Mouse (Mus musculus): ENCODE measurements around the gene Dusp27.

Gene Dusp27

DNA sequence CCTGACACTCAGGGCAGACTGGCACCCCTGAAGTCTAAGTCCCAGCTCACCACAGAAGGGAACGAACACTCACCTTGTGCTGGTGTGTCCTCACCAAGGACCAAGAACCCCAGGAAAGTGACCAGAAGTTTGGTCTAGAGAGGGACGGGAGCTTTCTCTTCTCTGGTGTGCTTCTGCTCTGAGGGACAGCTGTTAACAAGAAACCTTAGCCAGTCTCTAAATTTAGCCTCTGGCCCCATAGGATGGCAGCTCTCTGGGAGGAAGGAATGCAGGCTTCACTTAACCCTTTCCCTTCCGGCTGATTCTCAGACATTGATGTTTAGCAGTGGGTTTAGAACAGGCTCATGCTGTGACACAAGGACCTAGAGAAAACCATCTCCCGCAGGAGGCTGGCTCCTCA, at the start of gene Dusp27:
Dusp27 (minus strand) TSS at position 204 of the 400 bp plus-strand sequence.
- no peak for DNase-seq (ENCODE audit: low spot score in 2 of 2)

DNA sequence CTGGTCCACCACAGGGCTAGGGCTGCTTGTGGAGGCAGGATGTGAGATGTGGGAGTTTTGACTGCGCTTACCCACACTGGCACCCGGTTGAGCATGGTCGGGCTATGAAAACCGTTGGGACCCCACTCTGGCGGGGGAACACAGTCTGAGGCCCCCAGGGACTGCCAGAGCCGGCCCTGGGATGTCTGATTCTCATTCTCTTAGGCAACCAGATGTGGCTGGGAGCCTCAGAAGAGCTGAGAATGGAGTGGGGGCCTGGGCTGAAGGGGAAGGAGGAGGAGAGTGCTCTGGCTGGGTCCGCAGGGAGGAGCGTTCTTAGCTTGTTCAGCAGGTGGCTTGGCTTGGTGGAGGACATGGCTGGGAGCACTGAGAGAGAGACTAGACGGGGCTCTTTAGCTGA, 45.9 kb upstream of the Dusp27 start:
- no peak for DNase-seq (ENCODE audit: low spot score in 2 of 2)

DNA sequence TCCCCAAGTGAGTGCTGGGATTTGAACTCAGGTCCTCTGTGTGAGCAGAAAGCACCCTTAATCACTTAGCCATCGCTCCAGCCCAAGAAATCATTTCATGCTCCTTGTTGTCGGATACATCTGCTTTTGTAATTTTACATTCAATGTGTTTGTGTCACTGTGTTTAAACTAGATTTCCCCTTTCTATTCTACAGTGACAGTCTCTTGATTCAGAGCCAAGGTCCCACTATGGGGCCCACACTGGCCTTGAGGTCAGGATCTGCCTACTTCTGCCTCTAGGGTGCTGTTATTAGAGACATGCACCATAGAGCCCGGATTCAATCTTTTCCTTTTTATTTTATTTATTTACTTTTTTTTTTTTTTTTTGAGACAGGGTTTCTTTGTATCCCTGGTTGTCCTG, 45.3 kb upstream of the Dusp27 start:
- no peak for DNase-seq (ENCODE audit: low spot score in 2 of 2)

DNA sequence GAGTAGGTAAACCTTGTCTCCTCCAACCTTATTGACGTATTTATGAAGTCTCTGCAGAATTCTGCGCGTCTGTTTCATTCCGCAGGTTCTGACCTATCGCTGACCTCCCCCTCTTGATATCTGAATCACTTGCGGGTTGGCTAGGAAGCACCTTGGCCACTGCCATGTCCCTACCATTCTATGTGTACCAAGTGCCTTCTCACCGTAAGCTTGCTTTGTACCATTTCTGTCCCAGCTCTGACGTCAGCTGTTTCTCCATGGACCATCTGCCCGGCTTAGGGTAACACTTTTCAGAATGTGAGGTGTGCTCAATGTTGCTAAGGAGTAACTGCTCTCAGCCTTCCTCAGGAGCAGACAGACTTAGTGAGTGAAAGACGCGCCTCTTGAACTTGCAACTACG, 43.1 kb upstream of the Dusp27 start:
- DNase-seq (ENCODE audit: low spot score in 2 of 2), result no peak

DNA sequence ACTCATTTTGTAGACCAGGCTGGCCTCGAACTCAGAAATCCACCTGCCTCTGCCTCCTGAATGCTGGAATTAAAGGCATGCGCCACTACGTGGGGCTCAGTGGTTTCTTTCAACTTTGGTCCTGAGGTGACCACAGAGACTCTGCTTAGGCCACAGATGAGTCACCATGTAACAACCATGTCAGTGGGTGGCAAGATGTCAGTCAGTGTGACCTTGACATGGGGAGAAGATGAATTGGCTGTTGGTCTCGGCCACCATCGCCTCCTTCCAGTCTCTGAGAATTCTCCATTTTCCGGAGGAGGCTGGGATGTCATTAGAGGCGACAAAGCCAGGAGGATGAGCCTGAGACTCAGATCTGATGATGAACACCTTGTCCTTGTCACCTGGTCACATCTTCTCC, 42.0 kb upstream of the Dusp27 start:
- no peak for DNase-seq (ENCODE audit: low spot score in 2 of 2)

DNA sequence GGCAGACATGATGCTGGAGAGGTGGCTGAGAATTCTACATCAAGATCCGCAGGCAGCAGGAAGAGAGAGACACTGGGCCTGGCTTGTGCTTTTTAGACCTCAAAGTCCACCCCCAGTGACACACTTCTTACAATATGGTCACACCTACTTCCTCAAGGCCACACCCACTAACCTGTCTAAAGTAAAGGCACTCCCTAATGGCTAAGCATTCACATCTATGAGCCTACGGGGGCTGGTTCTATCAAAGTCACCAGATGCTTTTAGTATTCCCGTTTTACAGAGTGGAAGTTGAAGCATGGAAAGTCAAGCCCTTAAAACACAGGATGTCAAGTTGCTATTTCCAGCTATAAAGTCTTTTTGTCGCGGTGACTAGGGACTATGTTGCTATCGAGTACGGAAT, 40.3 kb upstream of the Dusp27 start:
- DNase-seq (ENCODE audit: low spot score in 2 of 2), result no peak

DNA sequence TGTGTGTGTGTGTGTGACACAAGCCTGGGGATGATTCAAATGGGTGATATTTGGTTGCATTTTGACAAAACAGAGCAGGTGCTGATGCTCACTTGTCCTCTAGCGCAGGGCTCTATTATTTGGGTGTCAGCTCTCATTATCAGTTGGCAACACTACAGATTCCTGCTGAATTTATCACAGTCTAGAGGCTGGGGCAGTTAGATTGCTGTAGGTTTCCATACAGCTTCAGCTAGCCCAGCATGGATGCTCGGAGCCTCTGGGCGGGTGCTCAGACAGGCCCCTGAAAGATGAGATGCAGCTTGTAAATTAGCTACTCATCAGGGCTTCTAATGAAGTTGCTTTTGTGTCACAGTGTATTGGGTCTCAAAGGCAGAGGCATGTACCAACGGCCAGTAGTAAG, 39.7 kb upstream of the Dusp27 start:
- no peak for DNase-seq (ENCODE audit: low spot score in 2 of 2)

DNA sequence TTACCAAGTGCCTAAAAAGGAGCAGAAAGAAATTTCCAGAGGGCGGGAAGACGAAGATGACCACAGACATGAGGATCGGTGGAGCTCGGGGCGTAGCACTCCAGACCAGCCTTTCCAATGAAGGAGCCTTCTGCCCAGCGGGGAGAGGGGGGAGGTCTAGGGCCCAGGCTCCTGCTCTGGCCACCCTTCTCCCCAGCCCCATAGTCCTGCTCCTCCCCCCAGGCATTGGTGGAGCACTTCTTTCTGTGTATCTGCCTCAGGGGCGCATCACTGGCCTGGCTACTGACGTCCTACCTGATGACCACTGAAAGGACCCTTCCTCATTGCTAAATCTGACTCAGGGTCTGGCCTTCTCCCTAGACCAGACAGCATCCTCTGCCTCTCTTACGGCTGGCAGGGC, 37.4 kb upstream of the Dusp27 start:
- no peak for DNase-seq (ENCODE audit: low spot score in 2 of 2)

DNA sequence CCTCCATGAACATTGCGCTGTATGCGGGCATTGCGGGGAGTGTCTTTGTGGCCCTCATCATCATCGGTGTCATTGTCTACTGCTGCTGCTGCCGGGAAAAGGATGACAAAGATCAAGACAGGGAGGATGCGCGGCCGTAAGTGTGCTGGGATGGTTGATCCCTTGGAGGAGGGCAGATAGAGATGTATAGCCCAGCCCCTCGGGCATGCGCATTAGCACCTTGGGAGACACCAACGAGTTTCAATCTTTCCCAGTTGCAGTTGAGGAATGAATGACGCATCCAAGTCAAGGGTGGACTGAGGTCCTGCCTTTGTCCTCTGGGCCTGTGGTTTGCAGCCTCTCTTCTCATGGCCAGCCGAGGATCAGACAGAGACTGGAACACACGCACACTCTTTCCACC, 36.9 kb upstream of the Dusp27 start:
- no peak for DNase-seq (ENCODE audit: low spot score in 2 of 2)

DNA sequence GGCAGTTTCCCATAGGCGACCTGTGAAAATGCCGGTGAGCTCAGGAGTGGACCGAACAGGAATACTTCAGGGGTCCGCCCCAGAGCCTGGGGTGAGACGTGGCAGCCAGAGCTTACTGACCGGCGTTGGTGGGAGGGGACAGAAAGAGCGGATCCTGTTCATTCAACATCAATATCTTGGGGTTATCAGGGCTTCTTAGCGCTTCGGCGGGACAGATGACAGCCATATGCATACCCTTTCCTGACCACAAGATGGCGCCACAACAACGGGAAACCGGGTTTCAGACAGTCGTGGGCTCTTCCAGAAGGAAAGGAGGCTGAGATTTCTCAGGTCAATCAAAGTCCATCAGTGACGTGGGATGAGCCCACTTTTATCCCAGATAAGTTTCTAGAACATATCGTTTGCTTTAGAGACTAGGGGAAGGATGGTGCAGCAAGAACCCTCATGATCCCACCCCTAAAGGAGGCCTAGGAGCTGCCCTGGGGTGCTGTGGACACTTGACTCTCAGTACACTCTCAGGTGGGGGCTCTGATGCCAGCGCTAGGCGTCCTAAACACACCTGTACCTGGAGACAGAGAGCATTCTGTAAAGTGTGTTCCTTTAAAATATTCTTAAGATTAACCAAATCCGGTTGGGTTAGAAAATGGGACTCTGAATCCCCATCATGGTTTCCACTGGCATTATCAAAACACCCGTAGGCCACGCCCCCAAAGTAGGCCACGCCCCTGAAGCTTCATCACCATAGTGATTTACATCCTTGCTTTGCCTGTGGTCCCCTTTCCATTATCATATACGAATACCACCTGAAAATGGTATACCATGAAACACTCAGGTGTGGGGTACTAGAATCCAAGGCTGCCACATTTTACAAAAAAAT, 33.1 kb upstream of the Dusp27 start:
- peak; percentile 20 to 56 for DNase-seq (ENCODE audit: low spot score in 2 of 2)

DNA sequence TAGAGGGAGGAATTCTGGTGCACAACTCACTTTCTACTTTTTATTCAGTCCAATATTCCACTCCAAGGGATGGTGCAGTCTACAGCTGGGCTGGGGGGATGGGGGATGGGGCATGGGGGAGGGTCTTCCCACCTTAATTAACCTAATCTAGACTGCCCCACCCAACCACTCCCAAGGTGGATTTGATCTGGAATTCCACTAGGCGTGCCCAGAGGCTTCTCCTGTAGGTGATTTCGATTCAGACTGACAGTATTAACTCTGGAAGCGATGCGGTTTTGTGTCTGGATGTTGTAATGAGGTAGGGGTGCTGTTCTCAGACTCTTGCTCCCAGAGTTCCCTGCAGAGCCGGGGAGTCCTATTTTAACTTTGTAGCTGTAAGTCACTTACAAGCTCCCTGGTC, 32.4 kb upstream of the Dusp27 start:
- no peak for DNase-seq (ENCODE audit: low spot score in 2 of 2)

DNA sequence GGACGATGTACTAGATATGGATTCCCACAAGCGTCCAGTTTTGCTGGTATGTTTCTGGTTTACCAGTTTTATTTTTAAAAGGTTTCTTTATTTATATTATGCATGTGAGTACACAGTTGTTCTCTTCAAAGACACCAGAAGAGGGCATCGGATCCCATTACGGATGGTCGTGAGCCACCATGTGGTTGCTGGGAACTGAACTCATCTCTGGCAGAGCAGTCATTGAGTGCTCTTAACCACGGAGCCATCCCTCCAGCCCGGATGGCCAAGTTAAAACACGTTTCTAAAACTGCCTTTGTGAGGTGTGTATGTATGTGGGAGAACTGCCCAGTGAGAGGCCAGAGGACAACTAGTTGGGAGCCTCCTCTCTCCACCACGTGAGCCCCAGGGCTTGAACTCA, 30.9 kb upstream of the Dusp27 start:
- DNase-seq (ENCODE audit: low spot score in 2 of 2), result no peak

DNA sequence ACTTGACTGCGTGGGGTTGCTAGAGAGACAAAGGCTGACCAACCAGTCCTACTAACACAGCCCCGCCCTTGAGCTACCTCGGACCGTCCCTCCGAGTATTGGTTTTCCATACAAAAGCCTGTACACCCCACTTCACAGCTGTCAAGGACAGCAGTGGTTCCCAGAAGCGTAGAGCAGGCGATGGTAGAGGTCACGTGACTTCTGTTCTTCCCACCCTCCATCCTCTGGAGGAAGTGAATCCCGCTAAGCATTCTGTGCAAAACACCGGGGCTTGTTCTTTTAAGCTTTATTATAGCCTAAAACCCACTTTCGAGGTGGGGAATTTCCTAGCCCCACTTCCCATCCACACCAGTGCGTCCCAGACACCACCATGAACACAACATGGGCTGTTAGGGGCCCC, 30.0 kb upstream of the Dusp27 start:
- DNase-seq (ENCODE audit: low spot score in 2 of 2), result no peak

DNA sequence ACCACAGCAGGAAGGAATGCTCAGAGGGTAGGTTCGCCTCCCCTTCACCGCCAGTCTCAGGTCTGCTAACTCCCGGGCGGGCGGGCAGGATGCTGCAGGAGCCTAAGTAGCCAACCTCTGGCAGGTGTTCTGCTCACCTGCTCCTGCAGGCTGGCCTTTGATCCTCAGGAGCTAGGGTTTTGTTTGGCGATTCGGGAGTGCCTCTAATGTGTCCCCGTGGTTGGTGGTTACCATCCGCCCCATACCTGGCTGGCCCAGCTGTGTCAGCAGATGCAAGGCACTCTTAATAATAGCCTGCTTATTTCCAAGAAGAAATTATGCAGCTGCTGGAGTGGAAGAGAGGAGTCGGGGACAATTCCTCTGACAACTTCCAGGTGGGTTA, 27.4 kb upstream of the Dusp27 start:
- no peak for DNase-seq (ENCODE audit: low spot score in 2 of 2)

DNA sequence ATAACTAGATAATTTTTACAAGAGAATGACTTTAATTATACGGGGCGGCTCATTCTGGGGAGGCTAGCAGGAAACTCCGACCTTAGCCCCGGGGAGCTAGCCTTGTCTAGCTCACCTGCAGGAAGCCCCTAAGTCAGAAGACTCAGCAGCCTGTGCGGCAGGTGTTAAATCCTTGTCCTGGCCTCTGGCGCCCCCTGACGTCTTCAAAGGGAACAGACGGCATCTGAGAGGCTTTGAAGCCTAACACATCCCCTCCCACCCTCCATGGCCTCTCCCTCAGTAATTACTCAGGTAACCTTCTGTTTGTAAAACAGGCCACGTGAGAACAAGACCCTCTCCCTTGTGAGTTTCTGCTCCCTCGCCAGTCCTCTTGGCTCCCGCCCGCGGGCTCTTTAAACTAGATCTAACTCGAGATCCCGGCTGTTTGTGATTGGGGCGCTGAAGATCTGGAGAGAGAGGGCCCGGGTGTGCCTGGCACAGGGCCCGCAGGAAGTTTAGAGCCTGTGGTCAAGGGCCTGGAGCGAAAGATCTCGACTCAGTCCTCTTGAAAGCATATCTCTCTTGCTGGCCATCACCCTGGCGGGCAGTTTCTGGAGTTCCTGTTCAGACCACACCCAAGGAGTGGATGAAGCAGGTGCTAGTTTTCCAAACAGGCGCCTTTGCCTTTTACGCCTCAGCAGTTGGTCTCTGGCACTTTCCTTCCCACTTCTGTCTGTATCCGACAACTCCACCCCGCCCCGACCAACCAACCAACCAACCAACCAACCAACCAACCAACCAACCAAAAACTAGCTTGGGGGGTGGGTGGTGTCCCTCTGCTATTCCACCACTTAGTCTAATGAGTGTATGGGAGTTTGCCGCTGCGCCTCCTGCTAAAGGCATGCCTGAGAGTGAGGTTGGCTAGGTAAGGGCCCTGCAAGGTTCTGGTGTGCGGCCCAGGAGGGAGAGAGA, 26.7 kb upstream of the Dusp27 start:
- peak; percentile 75 to 88 for DNase-seq (ENCODE audit: low spot score in 2 of 2)

DNA sequence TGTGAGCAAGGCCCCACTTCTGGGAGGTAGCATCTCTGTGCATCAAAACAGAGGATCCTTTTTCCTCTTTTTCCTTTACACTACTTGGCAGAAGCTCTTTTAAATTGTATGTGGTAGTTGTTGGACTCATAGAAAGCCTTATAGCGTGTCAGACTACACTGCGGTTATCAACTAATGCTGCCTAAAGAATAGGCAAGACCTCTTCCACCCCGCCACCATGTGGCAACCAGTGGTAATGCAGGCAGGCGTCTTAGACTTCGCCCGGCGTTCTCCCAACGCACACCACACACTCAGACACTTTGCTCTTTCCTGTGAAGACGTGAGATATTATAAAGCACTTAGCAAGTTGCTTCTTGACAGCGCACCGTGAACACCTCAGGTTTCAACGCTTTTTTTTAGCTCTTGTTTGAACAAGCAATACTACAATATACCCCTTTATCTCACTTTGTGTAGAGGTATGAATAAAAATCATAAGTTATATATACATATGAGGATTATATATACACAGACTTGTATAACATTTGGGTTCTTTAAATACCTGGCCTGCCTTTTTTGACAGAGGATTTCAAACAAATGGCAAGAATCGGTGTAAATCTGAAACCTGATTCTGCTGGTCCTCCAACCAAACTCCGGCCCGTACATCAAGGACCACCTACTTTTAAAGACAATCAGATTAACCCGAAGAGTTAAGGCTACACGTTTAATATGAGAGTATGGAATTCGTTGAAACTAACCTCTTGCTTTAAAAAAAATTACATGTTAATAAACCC, 25.8 kb upstream of the Dusp27 start:
- peak; percentile 86 to 97 for DNase-seq (ENCODE audit: low spot score in 2 of 2)

DNA sequence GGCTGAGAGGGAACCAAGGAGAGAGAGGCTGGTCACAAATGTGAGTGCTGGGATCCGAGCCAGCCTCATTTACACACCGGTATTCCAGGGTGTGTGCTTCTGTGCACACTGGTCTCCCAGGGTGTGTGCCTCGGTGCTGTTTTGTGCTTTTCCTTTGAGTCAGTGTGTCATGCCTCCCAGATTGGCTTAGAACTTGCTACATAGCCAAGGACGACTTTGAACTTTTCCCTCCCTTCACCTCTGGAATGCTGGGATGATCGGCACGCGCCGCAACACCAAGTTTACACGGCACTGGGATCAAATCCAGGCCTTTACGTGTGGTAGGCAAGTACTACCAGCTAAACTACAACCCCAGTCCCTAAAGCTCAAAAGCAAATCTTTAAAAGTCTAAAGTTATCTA, 24.3 kb upstream of the Dusp27 start:
- DNase-seq (ENCODE audit: low spot score in 2 of 2), result no peak

DNA sequence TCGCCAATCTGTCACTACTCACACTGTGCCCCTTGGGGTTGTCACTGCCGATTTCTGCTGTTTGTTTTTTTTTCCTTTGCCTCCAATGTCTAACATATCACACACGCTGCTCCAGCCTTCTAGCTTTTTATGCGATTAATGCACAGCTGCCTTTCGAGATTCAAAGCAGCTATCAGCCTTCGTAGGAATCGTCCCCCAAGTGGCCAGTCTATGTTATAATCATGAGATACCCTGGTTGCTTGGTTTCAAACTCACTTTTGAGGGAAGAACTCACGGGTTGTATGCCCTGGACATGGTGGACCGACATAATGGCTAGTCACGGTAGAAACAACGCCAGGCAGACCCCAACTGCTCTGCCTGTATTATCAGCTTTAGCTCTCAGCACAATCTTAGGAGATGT, 23.6 kb upstream of the Dusp27 start:
- DNase-seq (ENCODE audit: low spot score in 2 of 2), result no peak

DNA sequence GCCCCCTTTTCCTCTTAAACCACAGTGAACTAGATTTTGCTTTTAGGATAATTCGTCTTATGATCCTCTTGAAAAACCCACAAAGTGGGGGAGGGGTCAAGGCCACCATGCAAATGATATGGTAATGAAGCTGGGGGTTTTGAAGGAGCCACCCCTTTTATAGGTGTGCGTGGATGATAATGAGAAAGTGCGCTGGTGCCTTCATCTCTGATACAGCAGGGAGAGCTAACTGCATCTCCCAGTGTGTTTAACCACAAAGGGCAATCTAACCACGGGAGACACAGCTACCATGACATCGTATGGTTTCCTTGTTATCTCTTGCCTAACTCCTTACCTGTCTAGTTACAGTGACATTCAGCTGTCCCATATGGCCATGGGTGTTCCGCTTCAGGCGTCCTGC, 22.3 kb upstream of the Dusp27 start:
- DNase-seq (ENCODE audit: low spot score in 2 of 2), result no peak

DNA sequence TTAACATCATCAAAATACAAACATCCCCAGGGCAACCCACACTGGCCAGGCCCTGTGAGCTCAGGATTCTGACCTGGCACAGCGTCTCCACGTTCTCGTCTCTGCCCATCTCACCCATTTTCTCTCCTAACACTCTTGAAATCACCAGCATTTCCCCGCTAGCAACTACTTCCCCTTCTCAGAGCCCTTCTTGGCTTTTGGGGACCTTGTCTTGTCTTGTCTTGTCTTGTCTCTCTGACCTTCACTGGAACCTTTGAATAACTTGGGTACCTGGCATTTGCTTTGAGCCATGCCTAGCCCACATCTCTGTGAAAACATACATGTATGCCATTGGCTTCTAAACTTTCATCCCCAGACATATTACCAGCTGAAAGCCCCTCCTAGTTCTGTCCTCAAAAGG, 21.7 kb upstream of the Dusp27 start:
- DNase-seq (ENCODE audit: low spot score in 2 of 2), result no peak

DNA sequence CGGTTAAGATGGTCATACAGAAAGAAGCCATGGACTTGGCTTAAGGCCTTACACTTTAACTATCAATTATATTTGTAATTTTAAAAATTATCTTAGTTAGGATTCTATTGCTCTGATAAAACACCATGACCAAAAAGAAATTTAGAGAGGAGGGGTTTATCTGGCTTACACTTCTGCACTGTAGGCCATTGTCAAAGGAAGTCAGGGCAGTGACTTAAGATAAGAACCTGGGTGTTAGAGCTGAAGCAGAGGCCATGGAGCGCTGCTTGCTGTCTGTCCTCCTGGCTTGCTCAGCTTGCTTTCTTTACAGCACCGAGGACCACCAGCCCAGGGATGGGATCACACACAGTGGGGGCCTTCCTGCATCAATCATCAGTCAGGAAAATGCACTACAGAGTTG, 19.9 kb upstream of the Dusp27 start:
- DNase-seq (ENCODE audit: low spot score in 2 of 2), result no peak

DNA sequence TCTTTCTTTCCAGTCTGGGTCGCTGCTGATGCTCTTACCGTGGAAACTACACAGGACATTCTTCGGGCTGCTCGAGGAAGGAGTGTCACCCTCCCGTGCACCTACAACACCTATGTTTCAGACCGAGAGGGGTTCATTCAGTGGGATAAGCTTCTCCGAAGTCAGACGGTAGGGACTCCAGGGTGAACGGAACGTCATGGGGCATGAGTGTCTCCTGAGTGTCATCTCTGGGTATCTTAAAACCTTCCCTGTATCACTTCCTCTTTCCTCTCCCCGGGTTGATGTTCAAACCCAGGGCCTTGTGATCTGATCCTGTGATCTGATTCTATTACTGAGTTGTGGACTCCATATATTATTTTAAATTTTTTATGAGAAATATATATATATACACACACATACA, 18.9 kb upstream of the Dusp27 start:
- DNase-seq (ENCODE audit: low spot score in 2 of 2), result no peak
